Mouse (Mus musculus) telencephalon, adult 2 months (tissue): ENCODE measurements around the gene Clic4.

ENCODE experiments used
- DNase-seq: peaks from one replicate; pipeline ENCODE4 v3.0.0-alpha.2; 2011; ENCODE audit warnings: low read depth, low spot score

The Clic4 gene

DNA sequence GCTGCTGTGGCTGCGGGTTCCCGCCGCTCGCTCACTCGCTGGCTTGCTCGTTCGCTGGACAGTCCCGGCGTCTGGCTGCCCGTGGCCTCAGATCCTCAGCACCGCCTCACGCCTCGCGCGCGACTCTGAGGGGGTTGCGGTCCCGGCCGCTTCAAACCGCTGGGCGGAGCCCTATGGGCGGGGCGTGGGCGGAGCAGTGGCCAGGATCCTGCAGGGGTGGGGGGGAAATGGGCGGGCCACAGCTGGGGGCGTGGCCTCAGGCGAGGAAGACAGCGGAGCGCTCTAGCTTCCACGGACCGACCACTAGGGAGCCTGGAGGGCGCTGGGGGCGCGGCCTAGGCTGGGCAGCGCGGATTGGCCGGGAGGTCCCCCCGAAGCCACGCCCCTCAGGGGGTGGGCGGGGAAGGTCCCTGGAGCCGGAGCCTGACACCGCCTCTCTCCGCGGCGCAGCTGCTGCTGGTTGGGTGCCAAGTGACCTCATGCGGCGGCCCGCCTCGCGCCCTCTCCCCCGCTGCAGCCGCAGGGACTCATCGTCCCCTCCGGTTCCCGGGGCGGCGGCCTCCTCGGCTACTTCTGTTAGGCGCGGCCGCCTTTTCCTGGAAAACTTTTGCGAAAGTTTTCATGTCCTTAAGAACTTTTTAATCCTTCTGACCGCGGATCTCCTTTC is at the start of gene Clic4:
TSS of gene Clic4 (minus strand) at position 175 of the 667 bp plus-strand sequence.
- DNase-seq: peak; percentile 92

DNA sequence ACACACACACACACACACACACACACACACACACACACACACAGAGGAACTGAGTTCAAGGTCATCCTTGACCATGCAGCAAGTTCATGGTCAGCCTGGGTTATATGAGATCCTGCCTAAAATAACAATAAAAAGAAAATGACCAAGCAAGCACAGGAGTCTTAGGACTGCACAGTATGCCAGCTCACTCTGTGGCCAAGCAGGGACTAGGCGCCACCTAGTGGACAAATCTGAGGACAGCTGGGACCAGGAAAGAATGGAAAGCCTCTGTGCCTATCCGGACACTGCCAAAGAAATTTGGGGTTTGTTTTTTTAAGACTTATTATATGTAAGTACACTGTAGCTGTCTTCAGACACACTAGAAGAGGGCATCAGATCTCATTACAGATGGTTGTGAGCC is 45.4 kb upstream of the Clic4 start:
- no peak for DNase-seq

GRCm38 (mm10) chr4:135317539-135317938 is 44.9 kb upstream of the Clic4 start:
- no peak for DNase-seq

- no peak for DNase-seq
Observed at GRCm38 (mm10) chr4:135315287-135315686, 42.7 kb upstream of the Clic4 start.

GRCm38 (mm10) chr4:135314419-135314832 is 41.8 kb upstream of the Clic4 start:
- no peak for DNase-seq

DNA sequence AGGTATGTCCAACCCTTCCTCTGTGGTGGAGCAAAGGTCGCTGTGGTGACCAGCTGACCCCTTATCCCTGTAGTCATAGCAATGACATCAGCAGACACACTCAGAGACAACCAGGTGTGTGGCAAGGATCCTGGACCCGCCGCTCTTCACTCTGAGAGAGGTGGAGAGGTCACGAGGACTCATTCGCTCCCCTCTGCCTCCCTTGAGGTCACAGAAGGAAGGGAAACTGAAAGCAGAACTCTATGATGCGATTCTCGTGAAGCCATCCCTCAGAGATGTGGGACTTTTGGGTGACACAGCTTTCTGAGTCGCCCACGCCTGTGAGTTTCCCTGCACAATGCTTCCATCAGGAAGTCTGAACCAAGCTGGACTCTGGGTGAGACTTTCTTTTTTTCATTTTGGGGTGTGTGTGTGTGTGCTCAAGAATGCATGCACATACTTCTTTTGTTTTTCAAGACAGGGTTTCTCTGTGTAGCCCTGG is 41.2 kb upstream of the Clic4 start:
- DNase-seq: no peak

DNA sequence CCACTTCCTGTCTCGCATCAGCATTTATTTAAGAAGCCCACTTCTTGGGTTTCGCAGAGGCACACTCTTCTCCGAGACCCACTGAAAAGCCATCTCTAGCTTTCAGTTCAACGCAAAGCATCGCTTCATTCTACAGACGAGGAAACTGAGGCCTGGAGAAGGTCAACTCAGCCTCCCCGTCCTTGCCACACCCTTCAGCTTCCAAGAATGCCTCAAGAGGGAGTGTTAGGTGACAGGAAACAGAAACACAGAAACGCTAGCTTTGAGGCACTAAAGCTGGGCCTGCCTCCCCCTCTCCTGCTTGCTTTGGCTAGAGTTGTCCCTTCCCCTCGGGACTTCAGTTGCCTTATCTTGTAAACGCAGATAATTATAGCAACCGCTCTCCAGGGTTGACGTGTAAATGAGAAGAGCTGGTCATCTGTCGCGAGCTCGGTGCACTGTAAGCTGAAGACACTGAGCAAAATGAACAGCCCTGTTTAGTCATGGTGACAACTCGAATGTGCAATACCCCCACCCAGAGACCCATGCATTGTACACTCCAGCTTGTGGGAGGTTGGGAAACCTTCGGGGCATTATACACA is 40.6 kb upstream of the Clic4 start:
- DNase-seq: no peak

GRCm38 (mm10) chr4:135312706-135313105 is 40.1 kb upstream of the Clic4 start:
- peak; percentile 32 for DNase-seq

- no peak for DNase-seq
Observed at GRCm38 (mm10) chr4:135310371-135310770, 37.8 kb upstream of the Clic4 start.

- DNase-seq: no peak
Observed at GRCm38 (mm10) chr4:135309726-135310125, 37.1 kb upstream of the Clic4 start.

DNA sequence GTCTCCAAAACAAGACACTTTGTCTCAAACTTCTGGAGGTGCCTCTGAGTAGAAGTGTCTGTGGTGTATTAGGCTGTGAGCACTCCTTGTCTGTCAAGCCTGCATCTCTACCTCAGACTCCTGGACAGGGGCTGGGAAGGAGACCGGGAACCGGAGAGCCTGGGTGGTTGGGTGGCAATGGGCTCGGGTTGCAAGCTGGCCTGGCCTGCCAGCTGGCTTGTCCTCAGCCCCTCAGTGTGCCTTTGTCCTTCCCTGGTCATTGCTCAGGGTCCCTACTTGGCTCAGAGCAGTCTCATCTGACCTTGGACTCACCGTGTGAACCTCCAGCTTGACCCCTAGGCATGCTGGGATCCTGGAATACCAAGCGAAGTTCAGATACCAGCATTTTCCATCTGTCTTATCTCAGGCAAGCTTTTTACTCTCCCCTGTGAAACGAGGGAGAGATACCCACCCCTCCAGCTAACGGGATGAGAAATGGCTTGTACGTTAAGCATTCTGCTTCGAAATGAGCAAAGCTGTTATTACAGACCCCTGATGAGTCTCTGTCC is 36.6 kb upstream of the Clic4 start:
- no peak for DNase-seq

- peak; percentile 38 for DNase-seq
Observed at GRCm38 (mm10) chr4:135306971-135307632, 34.5 kb upstream of the Clic4 start.

GRCm38 (mm10) chr4:135306533-135306932 is 33.9 kb upstream of the Clic4 start:
- no peak for DNase-seq

GRCm38 (mm10) chr4:135302261-135302660 is 29.6 kb upstream of the Clic4 start:
- DNase-seq: no peak

DNA sequence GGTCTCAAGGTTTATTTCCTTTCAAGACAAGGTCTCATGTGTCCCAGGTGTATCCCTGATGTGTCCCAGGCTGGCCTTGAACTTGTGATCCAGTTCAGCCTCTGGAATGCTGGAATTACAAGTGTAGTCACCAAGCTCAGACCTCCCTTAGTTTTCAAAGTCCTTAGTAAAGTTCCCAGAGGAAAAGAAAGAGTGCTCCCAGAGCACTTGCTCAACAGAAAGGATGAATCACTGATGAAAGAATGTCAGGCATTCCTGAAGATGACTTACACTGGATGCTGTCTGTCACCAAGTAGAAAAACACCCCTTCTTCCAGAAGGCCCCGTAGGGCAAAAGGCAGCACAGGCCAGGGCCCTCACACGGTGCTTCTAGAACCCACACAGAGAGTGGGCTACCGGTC is 28.6 kb upstream of the Clic4 start:
- DNase-seq: no peak

DNA sequence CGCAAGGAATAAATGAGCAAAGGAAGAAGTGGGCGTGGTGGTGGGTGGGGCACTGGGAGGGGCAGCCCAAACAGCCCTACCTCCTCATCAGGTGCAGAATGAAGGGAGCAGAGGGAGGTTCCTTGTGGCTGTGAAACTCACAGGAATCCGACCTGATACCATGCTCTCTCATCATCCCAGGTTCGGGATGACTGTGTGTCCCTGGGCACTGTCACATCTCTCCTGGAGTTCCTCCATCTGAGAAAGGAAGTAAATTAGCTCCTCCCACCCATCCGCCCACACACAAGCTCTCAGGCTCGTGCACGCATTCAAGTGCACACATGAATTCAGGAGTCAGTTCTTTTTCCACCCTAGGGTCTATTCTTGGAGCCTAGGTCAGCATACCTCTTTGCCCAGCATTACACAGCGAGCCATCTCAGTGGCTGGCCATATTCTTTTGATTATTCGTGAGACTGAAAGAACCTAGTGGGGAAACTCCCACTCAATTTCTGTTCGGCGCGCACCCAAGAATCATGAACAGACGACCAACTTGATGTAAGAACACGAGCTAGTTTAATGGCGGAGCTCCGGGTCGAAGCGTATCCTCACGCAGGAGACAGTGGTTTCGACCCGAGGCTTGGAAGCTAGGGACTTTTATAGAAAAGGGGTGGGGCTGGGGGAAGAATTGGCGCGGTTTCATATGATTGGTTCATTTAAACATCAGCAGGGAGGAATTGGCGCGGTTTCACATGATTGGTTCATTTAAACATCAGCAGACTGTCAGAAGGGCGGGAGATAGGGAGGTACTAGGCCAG is 27.8 kb upstream of the Clic4 start:
- no peak for DNase-seq

GRCm38 (mm10) chr4:135298680-135299079 is 26.1 kb upstream of the Clic4 start:
- DNase-seq: no peak

DNA sequence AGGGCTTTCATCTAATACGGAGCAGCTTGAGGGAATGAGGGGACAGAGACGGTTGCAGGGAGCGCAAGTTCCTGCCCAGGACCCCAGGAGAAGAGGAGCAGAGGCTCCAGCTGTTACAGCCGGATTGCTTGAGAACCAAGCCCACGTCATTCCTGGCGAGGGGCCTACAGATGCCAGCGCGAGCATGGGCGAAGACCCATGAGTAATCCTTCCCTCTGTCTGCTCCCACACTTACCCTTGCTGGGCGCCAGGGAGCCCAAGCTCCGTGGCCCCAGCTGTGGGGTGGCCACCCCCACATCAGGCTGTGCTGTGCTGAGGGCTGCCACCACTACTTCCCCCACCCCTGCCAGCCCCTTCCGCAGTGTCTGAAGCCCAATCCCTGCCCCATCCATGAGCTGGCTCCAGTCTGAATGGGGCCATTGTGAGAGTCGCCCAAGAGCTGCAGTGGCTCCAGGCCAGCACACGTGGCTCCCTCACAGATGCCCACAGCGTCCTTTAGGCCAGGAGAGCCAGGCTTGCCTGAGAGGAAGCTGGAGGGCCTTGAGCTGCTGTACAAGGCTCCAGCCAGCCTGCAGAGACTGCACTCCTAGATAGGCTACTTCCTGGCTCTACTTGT is 25.4 kb upstream of the Clic4 start:
- peak; percentile 83 for DNase-seq

GRCm38 (mm10) chr4:135297146-135297545 is 24.5 kb upstream of the Clic4 start:
- no peak for DNase-seq

- DNase-seq: no peak
Observed at GRCm38 (mm10) chr4:135296565-135296964, 24.0 kb upstream of the Clic4 start.

DNA sequence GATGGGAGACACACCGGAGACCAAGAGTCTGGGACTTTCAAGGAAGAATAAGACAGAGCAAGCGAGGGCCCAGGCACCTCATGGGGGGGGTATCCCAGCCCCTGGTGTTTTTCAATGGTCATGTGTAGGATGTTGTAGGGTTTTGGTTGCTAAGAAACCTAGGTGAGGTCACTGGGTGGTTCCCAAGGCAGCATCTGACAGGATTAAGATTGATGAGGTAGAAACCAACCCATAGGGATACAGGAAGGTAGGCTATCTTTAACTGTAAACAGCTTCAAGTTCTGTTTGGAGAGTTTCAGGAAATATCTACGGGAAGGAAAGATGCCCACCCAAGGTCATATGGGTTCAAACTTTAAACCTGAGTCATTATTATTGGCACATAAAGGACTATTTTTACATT is 21.2 kb upstream of the Clic4 start:
- DNase-seq: no peak
